Mouse (Mus musculus) ovary, postnatal 14 days (tissue): ENCODE results near the gene Dpm3.
A peak's percentile ranks its signal among the peaks of the same experiment; 100 is the strongest.
"Not testable (repeated sequence)": the region's sequence is repeated elsewhere in the genome, so short reads cannot be mapped to it uniquely, and the experiment has no call there.

Source experiments
- DNase-seq: peaks from one replicate; pipeline ENCODE4 v3.0.0; 2022; ENCODE audit warnings: low spot score

Gene Dpm3

DNA sequence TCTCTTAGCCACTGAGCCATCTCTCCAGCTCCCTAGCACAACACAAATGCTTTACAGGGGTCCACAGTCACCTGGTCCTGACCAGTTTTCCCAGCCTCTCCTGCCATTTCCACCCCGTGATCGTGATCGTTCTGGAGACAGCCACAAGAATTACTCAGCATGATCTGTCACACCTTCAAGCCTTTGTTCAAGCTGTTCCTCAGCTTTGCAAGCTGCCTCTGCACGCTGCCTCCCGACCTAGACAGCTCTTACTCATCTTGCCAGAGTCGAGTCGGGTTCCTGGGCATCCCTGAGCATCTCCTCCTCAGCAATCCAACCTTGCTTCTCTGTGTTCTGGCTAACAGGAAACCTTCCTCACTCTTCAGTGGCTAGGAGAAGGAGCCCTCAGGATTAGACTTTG is at the start of gene Dpm3:
TSS of gene Dpm3 (plus strand) at position 283 of the 400 bp plus-strand sequence.
- DNase-seq = no peak

DNA sequence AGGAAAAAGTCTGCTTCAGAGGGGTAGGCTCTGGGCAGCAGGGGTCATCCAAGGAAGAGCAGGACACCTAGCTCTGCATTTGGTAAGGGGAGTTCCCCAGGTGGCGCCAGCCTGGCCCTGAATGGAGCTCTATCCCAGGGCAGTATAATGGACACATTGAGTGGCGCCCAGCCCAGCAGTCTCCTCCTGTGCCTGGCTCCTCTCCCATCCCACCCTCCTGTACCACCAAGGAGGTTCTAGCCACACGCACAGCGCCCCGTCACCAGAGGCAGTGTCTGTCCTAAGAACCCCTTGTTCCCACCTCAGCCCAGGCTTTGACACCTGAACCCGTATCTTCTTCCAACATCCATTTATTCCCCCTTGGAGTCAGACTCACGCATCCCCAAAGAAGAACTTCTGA is 49.4 kb upstream of the Dpm3 start:
- DNase-seq = no peak

DNA sequence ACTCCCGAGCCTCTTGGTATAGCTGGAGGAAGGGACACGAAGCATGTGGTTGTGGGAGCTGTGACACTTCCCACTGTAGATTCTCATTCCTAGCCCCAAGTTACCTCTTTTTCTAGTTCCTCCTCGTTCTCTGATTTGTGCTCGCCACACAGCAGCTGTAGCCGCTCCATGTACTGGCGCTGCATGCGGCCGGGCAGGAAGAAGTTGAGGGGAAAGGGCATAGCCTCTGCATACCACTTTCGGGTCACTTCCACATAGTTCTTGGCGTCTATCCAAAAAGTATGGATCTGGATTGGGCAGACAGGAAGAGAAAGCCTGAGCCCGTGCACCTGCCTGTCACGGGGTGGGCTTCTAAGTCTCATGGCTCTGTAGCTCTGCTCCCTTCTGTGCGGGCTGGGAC is 49.0 kb upstream of the Dpm3 start:
- DNase-seq = no peak

DNA sequence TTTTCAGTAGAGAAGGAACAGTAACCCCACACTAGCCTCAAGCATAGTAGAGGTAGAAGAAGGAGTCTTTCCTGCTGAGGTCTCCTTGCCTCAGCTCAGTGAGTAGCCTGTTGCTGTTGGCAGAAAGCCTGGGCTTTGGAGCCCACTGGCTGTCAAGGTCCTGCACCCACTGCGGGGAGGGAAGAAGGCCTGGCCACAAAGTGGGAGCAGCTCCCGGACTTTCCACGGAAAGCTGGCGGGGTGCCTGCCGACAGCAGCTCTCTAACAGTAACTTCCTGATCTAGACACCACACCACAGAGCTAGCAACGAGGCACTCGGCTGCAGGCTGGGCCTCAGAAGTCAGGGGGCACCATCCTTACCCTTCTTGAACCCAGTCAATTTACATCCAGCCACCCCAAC is 48.4 kb upstream of the Dpm3 start:
- no peak for DNase-seq

DNA sequence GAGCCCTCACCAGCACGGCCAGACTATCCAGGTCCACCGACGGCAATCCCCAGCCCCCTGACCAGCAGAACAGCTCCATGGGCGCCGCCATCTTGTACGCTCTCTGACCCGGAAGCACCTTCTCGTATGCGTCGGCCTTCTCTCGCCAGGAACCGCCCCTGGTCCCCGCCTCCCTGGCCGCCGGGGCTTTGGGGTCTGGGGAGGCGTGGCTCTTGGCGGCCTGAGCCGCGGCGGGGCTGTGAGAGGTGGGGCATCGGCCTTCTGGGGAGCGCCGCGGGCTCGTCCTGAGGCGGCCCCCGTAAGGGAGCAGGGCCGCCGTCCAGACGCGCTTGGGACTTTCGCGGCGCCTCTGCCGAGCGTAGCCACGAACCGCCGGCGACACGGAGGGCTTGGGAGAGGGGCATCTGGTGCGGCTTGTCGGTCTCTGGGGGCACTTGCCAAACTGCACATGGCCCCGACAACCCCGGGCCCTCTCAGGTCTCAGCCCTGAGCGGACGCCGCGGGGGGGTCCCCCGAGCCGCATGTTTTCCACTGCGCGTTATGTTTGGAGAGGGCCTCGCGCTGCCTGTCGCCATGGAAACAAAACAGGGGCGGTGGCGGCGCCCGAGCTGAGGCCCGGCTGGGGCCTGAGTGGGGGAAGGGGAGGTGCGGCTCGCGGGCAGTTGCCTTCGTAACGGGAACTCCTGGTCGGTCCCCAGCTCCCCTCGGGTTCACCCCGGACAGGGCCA is 45.2 kb upstream of the Dpm3 start:
- DNase-seq = peak; percentile 90

DNA sequence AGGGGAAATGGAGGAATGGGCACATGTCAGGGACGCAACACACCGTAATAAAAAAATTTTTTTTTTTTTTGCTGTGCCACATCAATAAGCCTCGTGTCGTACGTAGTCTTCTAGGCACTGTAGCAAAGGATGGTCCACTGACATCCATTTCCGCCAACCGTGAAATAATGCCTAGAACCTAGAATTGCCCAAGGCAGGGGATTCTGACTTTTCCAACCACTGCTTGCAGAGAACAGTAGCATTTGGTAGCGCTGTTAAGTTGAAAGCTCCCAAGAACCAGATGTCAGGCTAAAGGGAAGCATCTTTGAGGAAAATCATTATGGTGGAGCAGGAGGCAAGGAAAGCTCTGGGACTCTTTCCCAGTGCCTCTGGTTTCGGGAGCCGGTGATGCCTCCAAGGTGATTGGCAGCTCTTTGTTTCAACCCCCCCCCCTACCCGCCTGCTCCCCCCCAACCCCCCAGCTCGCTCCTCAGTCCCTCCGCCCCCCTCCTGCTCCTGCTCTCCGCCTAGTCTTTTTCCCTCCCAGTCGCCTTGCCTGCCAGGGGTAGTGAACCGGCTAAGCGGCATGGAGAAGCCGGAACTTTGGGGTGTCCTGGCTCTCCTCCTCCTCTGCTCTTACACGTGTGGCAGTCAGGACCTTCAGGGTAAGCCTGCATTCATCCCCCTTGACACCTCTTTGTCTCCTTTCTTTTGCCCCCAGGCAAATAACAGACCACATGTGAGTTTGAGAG is 44.3 kb upstream of the Dpm3 start, which contains the start of gene Thbs3:
TSS of gene Thbs3 (plus strand) at position 500 of the 731 bp plus-strand sequence.
- DNase-seq = no peak

- peak; percentile 76 for DNase-seq
These were observed 43.3 kb upstream of the Dpm3 start for GRCm38 (mm10) chr3:89215853-89216252.

- not testable (repeated sequence) for DNase-seq
These were observed 42.8 kb upstream of the Dpm3 start for GRCm38 (mm10) chr3:89216407-89216806.

- no peak for DNase-seq
These were observed 40.9 kb upstream of the Dpm3 start for GRCm38 (mm10) chr3:89218271-89218670.

DNA sequence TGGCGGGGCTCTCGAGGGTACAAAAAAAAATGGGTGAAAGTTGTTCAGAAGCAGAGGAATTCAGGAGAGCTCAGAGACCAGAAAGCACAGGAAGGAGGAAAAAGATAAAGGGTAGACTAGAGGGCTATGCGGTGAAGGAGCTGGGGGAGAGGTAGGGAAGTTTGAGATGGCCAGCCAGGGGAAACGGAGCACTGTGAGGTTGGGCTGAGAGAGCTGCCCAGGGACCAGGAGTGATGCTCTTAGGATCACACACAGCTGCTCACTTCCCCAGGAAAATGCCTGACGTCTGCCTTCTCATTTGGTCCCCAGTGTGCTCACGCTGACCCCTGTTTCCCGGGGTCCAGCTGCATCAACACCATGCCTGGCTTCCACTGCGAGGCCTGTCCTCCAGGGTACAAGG is 39.6 kb upstream of the Dpm3 start:
- DNase-seq = no peak

- no peak for DNase-seq
These were observed 38.0 kb upstream of the Dpm3 start for GRCm38 (mm10) chr3:89221167-89221566.

GRCm38 (mm10) chr3:89224796-89225195 is 34.4 kb upstream of the Dpm3 start:
- DNase-seq = no peak

GRCm38 (mm10) chr3:89225321-89225815 is 33.8 kb upstream of the Dpm3 start:
- DNase-seq = no peak

- DNase-seq = no peak
These were observed 33.2 kb upstream of the Dpm3 start for GRCm38 (mm10) chr3:89225918-89226317.

DNA sequence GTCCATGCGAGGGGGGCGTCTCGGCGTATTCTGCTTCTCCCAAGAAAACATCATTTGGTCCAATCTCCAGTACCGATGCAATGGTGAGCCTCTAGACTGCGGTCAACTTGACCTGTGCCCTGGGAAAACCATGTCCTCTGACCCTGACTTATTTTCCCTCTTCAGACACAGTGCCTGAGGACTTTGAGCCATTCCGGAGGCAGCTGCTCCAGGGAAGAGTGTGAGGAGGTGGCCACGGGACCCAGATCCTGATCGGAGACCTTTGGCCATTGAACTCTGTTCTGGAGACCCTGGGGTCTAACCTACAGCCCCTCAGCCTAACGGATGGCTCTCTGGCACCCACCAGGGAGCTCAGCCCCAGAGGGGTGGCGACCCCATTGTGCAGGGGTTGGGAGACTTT is 32.8 kb upstream of the Dpm3 start:
- no peak for DNase-seq

GRCm38 (mm10) chr3:89226900-89227299 is 32.3 kb upstream of the Dpm3 start, which contains the start of gene Mtx1:
TSS of gene Mtx1 (minus strand) at chr3:89227088.
- no peak for DNase-seq

DNA sequence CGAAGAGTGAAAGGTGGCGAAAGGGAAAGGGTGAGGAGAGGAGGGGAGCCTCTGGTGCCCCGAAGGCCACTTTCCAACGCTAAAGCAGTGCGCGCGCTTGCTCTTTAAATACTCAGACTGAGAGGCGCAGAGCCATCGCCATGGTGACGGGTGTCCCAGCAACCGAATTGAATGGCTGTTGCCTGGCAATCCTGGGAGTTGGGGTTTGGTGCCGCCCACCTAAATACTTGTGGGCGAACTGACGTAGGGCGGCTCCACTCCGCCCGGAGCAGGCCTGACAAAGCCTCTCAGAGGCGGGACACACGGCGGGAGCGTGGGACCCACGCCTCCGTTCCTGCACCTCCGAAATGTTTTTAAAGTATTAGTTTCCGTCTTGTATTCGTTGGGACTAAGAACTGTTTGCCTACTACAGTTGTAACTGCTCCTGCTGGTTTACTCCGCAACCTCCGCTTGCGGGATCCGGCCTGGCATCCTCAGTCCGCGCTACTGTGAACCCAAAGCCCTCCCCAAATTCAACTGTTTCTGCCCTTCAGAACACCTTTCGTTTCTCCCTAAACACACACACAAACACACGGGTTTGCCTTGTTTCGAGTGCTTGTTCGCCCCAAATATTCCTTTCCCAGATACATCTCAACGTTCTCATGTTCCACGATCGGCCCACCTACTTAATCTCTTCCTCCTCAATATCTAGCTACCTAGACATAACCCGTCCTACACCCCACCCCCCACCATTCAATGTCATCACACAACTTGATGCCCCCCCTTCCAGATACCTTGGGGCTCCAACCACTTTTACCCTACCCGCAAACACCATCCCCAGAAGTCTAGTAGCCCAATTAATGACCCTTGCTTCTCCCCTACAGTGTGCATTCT is 31.6 kb upstream of the Dpm3 start:
- peak; percentile 74 for DNase-seq

DNA sequence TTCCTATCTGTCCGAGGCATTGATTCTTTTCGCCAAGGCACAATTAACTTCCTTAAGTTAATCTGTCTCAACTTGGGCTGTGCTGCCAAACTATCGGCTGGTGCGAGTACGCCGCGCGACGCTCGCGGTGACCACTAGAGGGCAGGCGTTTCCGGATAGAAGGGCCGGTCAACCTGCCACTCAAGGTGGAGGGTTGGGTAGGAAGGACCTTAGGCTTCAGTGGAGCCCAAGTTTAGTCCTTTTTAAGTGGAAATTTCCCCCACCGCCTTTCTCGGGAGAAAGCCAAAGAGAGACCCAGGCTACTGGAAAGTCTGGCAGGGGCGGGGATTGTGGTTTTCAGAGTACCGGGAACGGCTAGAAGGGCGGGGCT is 31.0 kb upstream of the Dpm3 start:
- peak; percentile 87 for DNase-seq

DNA sequence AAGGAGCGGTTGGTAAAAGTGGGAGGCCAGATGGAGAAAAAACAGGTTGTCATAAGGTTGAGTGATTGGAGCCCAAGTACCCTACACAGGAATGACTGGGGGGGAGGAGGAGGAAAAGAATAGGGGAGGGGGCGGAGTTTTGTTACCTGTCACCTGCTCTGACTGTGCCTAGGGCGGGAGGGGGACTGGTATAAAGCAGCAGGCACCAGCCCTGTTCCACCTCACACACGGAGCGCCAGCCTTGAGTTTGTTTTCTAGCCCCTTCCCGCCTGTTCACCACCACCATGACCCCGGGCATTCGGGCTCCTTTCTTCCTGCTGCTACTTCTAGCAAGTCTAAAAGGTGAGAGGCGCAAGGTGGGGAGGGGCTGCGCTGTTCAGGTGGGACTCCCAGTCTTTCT is 30.3 kb upstream of the Dpm3 start, which contains the start of gene Muc1:
TSS of gene Muc1 (plus strand) at position 222 of the 400 bp plus-strand sequence.
- no peak for DNase-seq

DNA sequence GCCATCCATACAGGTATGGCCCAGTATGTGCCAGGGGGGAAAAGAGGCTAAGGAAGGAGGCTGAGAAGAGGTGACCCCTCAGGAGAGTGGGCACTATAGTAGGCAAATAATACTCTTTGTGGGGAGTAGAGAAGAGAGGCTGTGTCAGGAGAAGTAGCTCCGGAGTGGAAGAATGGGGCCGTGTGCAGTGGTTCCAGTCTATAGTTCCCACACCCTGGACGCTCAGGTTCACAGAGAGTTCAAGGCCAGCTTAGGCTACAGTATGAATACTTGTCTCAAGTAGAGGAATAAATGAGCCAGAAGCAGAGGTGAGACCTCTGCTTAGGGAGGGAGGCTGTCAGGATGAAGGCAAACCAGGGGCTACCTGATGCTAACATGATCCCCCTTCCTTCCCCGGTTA is 29.9 kb upstream of the Dpm3 start:
- DNase-seq = no peak

- no peak for DNase-seq
These were observed 28.6 kb upstream of the Dpm3 start for GRCm38 (mm10) chr3:89230561-89230960.

- no peak for DNase-seq
These were observed 27.8 kb upstream of the Dpm3 start for GRCm38 (mm10) chr3:89231345-89231744.
